Mouse (Mus musculus): ENCODE measurements around the gene Gm12790.

GRCm38 (mm10) chr4:101997426-101997825 is 16.6 kb upstream of the Gm12790 start:
- TF ChIP-seq EP300 (IDR thresholded peaks at IDR 0.05; ENCODE audit: low read depth) = no peak
- no peak for TF ChIP-seq CTCF (IDR thresholded peaks at IDR 0.05; ENCODE audit: low read depth)

Data from liver, postnatal 0 days (tissue).